Mouse (Mus musculus): Measurements from ENCODE around the gene Crcp.

DNA sequence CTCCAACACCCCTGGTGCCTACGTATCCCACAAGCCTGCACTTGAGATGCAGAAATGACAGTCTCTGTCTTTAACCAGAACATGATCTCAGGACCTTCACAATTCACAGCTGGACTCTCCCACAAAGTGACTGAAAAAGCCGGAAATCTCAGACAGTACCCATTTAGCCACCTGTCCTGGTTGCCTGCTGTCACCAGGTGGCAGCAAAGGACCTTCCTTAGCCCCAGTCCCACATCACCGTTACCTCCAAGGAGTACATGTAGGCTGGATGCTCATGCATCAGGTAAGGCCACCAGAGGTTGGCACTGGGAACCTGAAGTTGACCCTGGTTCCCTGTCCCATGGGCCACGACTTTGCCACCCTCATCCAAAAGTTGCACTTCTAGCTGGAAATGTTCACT, 30.0 kb upstream of the Crcp start:
- TF ChIP-seq CTCF (IDR thresholded peaks at IDR 0.05; ENCODE audit: extremely low read depth, insufficient read depth, low read length), result peak; percentile 93
- no peak for TF ChIP-seq POLR2A (IDR thresholded peaks at IDR 0.05; ENCODE audit: extremely low read depth, insufficient read depth, low read length)

Measured in cortical plate, adult 2 months (tissue).